Mouse (Mus musculus) granulocyte monocyte progenitor cell, adult 5-6 weeks (primary cell): Measurements from ENCODE around the gene Miga2. TPM values are rescaled to one million over a fixed set of nuclear protein-coding genes. Genes with fewer than 3 reads are reported as not detected.

Experiments used
- ATAC-seq: replicated peaks from 2 replicates; pipeline ENCODE4 v1.8.0; 2016; ENCODE audit warnings: mild to moderate bottlenecking, moderate TSS enrichment, inconsistent platforms; ENCODE audit not compliant: poor library complexity, severe bottlenecking
- total RNA-seq, 2 experiments: library from RNA; stranded (forward) in 1 of 2; stranded (reverse) in 1 of 2; fragments of 200-712, 200-1000 nt in 1 of 2; fragments of >200 nt in 1 of 2; fragmentation: Nextera tagmentation in 1 of 2; gene quantifications; 2 replicates each; pipeline ENCODE4 v1.2.3; 2014 to 2017

Gene Miga2
- total RNA-seq, 2 experiments from 2014 or later = 7.0 to 13.5 TPM

DNA sequence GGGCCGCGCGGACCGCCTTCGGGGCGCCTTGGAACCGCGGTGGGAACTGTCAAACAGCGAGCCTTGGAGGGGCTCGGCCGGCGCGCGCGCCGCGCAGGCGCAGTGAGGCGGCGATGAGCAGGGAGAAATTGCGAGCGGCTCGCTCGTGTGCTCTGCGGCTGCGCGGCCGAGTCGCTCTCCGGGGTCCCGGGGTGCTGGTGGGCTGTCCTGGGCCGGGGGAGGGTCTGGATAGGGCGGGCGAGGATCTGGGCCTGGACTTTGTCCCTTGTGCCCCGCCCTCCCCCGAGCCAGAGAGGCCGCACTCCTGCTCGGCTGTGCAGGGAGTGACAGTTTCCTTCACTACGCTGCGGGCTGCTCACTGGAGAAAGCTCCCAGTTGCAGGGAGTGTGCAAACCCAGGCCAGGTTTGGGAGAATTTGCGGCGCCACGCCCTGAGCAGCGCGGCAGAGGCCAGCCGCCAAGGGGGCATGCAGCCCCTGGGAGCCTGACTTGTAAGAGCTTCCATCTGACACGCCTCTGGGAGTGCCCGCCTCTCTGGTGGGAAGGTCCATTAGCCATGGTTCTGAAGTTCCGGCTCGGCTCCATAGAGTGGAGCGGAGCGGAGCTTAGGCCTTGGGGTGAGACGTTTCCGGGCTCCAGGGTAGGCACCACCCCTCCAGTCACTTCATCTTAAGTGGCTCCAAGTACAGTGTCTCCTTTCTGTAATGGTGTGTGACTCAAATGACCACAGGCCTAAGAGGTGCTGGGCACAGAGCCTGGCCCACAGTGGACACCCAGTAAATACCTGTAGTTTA lies 28.7 kb downstream of the Miga2 start:
- peak; percentile 22 for ATAC-seq

DNA sequence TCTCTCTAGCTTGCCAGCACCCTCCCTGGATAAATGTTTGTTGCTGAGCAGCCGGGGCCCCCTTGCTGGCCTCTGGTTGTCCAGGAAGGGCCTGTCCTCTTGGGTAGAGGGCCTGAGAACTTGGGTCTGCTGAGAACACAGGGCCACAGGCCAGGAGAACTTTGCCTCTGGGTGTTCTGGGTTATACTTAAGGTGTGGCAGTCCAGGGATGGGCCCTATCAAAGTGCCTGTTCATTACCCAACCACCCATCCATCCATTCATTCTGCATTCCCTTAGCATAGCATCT lies 29.3 kb downstream of the Miga2 start:
- no peak for ATAC-seq

DNA sequence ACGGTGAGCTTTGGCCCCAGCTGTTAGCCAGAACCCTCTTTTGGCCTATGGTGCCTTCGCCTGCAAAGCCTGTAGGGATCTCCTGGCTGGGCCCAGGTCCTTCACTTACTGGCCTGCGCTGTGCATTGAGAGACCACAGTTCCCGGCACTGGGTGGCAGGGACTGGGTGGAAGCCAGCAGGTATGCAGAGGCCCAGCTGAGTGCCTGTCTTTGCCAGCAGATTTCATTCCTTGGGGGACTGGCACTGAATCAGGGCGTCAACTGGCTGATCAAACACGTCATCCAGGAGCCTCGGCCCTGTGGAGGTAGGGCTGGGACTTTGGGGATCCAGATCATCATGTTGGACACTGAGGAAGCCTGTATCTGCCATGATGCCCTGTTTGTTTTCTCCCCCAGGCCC lies 31.7 kb downstream of the Miga2 start:
- ATAC-seq = no peak

DNA sequence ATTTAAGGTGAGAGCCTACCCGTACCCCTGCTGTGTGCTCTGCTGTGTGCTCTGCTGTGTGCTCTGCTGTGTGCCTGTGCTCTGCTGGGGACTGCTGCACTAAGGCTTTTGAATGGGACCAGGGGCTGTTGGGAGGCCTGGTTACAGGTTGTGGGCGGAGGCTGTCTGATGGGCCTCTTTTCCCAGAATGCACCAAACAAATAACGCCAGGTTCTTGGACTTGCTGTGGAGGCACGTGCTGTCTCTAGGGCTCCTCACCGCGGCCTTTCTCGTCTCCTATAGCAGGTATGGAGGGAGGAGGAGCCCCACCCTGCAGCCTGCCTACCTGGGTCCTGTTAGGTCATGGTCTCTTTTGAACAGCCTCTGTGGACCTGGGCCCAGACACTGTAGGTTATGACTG lies 32.2 kb downstream of the Miga2 start:
- no peak for ATAC-seq

DNA sequence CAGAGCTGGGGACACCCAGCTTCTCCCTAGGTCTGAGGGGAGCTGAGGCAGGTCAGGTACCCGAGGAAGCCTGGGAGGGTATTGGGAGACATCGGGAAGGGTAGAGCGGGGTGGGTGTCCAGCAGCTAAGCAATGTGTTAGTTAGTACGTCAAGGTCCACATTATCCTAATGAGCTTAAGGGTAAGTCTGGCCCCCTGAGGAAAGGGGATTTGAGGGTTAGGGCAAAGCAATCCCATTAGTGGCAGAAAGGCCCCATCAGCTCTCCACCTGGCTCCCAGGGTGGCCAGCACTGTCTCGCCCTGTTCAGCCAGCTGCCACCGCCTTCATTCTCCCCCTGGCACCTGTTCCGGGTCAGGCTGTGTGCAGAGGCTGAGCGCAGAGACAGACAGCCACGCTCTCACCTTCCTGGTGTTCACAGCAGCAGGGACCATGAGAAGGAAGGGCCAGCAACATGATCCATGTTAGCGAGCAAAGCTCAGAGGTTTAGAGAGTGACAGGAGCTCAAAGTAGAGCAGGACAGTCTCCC lies 34.0 kb downstream of the Miga2 start:
- ATAC-seq = no peak

DNA sequence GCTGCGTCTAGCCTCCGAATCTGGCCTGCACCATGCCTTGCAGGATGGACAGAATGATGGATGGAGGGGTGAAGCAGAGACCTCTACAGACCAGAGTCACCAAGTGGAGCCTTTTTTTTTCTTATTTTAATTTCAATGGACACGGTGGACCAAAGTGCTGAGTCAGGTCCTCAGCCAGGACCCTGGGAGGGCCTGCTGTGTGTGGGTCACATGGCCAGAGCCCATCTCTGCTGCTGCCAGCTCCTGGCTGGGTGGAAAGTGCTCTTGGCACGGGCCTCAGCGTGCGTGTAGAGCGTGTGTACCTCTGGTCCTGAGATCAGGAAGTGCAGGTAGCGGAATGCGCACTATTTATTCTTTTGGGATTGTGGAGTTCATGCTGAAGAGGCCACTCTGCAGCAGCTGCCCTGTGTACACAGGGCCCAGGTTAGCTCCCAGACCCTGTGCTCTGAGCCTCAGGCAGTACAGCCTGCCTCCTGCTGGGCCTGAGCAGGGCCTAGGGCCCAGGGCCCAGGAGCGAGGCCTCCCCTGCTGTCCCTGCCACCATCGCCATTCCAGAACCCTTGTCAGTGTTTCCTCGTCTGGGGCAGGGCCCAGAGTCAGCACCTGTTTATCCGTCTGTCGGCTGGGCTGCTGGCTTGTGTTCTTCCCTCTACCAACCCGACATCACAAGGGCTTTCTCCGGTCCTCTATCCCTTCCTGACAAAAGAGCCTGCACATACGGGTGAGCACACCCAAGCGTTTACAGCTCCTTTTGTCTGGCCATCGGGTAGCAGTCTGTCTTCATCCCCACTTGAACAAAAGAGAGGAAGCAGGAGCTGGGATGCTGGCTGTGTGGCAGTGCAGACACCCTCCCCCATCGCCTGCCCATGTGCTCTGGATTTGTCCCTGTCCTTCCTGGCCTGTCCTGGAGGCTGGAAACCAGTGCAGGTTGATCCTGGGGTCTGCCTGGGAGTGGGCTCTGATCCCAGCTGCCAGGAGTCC lies 35.4 kb downstream of the Miga2 start:
- no peak for ATAC-seq

DNA sequence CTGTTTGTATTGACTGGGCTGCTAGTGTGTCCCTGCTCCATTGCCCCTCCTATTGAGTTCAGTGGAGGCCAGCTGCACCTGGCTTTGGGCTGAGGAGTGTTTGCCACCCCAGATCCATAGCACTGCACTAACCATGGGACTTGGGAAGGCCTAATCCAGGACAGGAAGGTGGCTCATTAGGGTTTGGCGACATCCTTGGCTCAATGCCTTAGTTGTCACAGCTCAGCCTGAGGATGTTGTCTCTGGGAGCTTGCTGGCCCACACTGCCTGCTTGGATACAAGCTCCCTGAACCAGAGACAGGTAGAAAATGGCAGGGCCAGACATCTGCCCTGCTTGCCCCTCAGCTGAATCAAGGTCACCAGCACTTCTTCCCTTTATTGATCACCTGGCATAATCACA lies 37.5 kb downstream of the Miga2 start:
- no peak for ATAC-seq

DNA sequence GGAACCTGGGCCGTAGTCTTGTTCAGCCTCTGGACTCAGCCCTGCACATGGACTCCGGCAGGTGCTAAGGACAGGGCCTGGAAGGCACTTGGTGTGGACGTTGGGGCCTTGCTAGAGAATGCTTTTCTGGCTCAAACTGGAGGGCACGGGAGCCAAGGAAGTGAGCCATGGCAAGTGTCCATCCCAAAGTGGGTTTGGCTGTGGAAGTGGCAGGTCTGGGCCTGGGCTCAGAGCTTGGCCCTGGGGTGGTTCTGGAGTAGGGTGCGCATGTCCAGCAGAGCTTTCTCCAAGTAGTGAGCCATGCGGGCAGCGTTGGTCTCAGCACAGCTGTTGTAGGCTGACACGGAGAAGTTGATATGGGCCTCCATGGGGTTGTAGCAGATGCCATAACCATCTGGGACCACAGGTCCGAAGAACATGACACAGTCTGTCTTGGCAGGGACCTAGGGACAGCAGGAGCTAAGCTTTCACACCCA lies 38.4 kb downstream of the Miga2 start:
- ATAC-seq = no peak

DNA sequence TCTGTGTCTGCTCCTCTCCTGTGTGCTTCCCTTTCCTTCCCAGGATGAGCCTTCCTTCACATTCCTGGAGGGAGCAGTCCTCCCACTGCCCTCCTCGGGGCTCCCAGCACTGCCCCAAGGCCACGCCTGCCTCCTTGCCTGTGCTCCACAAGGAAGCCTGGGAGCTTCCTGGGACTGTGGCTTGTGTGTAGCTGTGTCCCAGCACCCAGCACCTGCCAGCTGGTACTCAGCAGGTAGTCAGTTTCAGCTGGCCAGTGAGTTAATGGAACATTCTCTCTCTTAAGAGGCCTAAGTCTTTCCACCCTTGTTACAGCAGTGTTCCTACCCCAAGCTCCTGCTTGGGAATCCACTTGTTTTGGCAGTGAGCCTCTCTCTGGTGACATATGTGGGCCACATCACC lies 38.8 kb downstream of the Miga2 start:
- ATAC-seq = no peak

DNA sequence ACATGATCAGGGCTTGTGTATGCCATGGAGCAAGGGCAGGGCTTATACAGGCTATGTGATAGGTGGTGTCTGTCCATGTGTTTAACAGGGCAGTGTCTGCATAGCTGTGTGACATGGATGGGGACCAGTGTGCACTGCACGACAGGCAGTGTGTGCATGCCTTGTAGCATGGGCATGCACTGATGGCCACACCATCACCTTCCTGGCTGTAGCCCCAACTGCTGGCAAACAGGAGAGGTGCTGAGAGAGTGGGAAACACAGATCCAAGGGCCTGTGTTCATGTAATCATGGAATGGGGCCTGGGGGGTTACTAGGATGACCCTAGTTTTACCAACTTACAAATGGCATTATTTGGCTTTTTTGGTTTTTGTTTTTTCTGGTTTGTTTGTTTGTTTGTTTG lies 39.8 kb downstream of the Miga2 start:
- no peak for ATAC-seq

DNA sequence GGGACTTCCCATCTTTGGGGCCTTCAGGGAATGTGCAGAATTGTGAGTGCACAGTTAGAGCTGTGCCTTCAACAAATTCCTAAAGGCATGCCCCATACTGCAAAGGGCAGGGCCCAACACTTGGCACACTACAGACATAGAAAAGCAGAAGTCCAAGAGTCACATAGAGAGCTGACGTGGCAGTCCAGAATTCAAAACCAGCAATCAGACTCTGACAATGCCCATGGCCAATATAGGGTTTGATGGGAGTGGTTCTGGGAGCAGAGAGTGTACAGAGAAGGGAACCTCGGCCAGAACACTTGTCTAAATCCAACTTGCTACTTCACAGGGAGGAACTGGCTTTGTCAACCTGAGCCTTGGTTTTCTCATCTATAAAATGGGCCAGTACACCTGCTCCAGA lies 43.2 kb downstream of the Miga2 start:
- ATAC-seq = peak; percentile 45; the same call in 1 of the 2 replicates

DNA sequence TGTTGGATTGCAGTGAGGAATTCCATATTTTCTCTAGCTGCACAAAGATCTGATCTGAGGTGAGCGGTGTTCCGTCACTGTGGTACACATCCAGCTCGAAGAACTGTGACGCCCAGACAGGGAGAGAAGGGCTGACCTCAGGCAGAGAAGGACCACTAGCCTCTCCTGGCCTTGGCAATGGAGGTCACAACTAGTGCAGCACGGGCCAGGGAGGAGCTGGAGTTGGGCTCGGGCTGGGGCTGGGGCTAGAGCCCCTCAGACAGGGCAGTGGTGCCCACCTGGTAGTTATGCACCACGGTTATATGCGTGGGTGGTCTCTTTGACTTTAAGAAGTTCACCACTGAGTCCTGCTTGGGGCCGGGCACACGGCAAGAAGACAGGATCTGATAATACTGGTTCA lies 43.7 kb downstream of the Miga2 start:
- ATAC-seq = no peak

DNA sequence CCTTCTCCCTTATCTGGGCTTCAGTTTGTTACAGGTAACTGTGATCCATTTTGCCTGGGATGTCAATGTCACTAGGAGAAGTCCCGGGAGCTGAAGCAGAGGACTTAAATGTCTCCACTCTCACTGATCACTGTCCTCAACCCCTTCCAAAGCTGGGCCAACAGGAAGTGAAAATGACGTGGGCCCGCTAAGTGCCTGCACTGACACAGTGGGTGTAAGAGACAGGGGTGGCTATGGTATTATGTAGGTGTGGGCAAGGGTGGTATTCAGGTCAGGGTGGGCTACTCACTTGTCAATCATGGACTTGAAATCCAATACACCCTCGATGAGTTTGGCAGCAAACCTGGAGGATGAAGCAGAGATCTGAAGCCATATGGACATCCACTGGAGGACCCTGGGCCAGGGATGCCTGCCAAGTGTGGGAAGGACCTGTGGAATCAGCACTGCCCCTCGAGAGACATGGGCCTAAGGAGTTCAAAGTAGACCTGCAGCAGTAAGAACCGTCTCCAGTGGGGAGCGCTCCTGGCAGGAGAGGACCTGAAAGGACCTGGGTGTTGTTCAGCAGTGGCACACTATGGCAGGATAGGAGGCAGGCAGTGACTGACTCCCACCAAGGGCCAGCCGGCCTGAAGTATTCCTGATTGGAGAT lies 44.5 kb downstream of the Miga2 start:
- ATAC-seq = peak; percentile 61

DNA sequence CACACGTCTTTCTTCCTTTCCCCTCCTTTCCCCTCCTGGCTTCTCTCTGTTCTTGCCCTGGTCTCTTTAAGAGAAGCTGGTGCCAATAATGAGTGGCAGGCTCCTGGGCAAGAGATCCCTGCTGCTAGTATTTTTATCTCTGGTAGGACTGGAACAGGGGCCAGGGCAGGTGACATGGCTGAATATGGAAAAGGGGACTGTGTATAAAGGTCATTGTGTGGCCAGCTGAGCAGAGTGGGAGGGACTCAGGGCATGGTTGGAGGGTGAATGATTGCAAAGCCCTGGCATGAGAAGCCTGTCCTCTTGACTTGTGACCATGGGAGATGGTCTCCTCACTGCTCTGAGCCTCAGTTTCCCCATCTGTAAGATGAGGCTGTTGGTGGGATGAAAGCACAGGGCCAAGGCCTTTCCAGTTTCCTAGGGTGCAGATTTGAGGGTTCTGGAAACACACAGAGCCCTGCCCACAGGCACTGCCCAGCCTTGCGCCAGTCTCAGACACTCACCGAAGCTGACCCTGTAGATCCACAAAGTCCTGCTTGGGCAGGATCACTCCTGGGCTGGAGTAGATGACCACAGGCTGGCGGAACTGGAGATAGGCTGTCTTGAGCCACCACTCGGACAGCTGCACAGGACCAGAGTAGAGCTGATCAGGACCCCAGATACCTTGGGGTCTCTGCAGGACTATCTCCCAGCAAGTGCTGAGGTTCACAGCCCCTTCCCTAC lies 45.6 kb downstream of the Miga2 start:
- no peak for ATAC-seq

DNA sequence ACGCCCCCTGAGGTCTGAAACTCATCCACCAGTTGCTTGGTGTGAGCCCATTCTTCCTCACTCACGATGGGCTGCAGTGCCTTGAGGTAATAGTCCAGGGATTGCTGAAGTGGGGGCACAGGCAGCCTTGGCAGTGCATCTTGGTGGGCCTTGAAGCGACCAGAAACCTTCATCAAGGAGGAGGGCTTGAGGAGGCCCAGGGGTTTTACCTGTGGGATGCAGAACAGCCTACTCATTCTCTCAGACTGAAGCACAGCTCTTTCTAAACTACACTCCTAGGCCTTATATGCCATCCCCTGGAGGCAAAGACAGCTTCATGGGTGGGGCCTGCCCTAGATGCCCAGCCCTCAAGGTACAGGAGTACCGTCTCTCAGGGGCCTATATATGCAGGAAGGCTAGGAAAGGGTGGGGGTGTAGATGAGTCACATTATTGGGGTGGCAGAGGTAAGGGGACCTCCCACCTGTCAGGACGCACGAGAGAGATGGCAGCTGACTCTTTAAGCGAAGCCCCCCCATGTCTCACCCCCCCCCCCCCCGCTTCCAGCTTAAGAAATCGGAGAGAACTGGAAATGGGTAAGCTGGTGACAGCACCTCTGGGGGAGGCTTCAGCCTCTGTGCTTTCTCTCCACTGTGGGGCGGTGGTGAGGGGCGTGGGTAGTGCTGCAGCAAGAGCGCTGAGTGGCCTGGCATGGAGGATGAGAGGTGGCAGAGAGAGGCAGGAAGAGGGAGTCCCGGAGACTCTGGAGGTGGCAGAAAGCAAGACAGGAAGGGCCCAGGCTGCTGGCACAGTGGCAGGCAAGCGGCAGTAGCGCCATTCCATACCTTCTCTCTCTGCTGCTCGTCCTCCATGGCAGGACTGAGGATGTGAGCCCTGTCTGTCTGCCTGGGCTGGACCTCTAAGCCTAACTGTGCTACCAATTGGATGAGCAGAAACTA lies 49.3 kb downstream of the Miga2 start:
- ATAC-seq = no peak

DNA sequence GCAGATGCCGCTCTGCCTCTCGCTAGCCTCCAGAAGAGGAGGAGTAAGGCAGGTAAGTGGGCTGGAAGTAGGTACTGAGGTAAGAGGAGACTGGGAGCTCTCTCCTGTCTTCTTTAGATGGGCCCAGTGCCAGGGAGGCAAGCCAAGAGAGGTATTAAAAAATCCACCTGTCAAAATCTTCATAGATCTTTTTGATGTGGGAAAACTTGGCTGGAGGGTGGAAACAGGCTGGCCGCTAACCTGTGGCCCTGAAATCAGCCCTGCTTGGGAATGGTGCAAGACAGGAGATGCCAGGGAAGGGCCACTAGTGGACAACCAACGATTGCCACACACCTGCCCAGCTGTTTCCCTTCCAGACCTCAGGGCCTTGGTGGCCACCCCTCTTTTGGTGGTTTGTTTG lies 50.1 kb downstream of the Miga2 start:
- ATAC-seq = no peak

DNA sequence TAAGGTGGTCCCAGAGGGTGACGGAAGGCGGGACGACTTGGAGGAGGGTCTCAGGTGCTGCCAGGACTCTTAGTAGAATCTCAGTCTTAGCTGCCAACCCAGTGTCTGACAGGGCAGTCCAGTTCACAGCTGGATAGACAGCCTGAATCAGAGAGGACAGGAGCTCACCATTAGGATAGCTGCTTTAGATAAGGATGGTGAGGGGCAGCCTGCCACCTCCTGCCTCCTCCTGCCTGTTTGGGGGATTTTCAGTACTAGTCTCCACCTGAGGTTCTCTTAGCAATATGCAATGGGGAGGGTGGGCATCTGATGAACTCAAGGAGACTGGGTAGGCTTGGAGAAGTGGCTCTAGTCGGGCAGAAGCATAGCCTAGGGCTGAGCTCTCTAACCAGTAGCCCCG lies 50.6 kb downstream of the Miga2 start:
- ATAC-seq = no peak

DNA sequence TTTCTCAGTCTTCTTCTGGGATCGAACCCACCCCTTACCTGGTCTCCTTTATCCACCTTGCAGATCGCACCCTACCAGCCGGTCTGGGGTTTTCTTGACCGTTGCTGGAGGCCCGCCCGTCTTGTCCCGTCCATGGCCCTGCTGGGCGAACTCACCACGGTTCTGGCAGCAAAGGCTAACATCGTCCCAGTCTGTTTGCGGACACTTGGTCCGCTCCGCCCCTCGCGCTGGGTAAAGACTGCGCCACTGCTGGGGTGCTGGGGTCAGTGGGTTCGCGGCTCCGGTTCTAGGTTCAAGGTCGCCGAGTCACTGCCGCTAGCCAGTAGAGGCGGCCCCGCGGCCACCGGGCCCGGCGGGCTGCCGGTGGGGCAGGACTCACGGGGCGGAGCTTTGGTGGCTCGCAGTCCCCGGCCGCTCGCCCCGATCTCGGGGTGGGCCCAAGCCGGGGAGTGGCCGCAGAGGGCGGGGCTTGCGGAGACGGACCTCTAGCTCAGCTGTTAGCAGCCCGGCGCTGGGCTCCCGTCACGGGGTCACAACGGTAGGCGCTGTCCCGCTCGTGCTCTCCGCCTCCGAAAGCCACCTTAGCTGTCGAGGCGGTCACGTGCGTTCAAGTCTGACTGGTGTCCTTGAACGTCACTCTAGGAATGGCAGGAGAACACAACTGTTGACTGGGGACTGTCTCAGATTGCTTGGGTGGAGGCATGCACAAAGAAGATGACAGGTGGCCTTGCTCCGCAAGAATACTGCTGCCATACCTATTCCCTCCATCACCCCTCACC lies 51.3 kb downstream of the Miga2 start, which contains the start of gene Crat:
TSS of gene Crat (minus strand) at position 657 of the 779 bp plus-strand sequence.
- ATAC-seq = peak; percentile 73
